Mouse (Mus musculus) kidney, embryonic 15.5 days (tissue): ENCODE data around the gene Tmem238l. TPM values are rescaled to one million over a fixed set of nuclear protein-coding genes. Genes with fewer than 3 reads are reported as not detected.
A peak's percentile ranks its signal among the peaks of the same experiment; 100 is the strongest.

ENCODE experiments used
- ATAC-seq: fragments of 200-750 bp; cut with Nextera tagmentation; replicated peaks from 2 replicates; pipeline ENCODE4 v1.8.0; 2017; ENCODE audit warnings: moderate TSS enrichment; ENCODE audit not compliant: low FRiP score
- H3K27ac ChIP-seq: fragments of 300-500 bp; sonication (generic); 2 replicates; pipeline ENCODE4 v1.5.1; 2015; ENCODE audit warnings: mild to moderate bottlenecking, inconsistent platforms
- H3K27me3 ChIP-seq: fragments of 300-500 bp; sonication (generic); 2 replicates; pipeline ENCODE4 v1.6.1; 2015; ENCODE audit warnings: inconsistent platforms
- H3K36me3 ChIP-seq: fragments of 300-500 bp; sonication (generic); 2 replicates; pipeline ENCODE4 v1.6.1; 2015; ENCODE audit warnings: inconsistent platforms
- H3K4me1 ChIP-seq: fragments of 300-500 bp; sonication (generic); 2 replicates; pipeline ENCODE4 v1.6.1; 2015; ENCODE audit warnings: inconsistent platforms
- H3K4me2 ChIP-seq: fragments of 300-500 bp; sonication (generic); 2 replicates; pipeline ENCODE4 v1.6.1; 2015; ENCODE audit warnings: moderate library complexity, mild to moderate bottlenecking, inconsistent platforms
- H3K4me3 ChIP-seq: fragments of 300-500 bp; sonication (generic); replicated peaks from 2 replicates; pipeline ENCODE4 v1.5.1; 2015; ENCODE audit warnings: mild to moderate bottlenecking, inconsistent platforms
- H3K9ac ChIP-seq: fragments of 300-500 bp; sonication (generic); 2 replicates; pipeline ENCODE4 v1.6.1; 2015; ENCODE audit warnings: mild to moderate bottlenecking, inconsistent platforms
- H3K9me3 ChIP-seq: fragments of 300-500 bp; sonication (generic); replicated peaks from 2 replicates; pipeline ENCODE4 v1.6.1; 2016; ENCODE audit warnings: inconsistent platforms
- WGBS: fragments of 180-500 bp; shearing (Covaris S2); methylation state at CpG from one replicate; pipeline ENCODE4 v1.1.7; 2015; ENCODE audit warnings: mixed read lengths; 5-methylcytosine and 5-hydroxymethylcytosine counted together
- polyA plus RNA-seq: library from polyadenylated mRNA; unstranded; fragments of >200 nt; fragmentation: Nextera tagmentation; extraction: Ambion mirVana; gene quantifications from 2 replicates; pipeline ENCODE4 v1.2.1, GENCODE M21; 2015

Gene Tmem238l
- 0.36 TPM in 1 of 2 replicates, not detected in the other for polyA plus RNA-seq

GRCm38 (mm10) chr11:66956303-66956702 lies at the start of gene Tmem238l:
TSS of gene Tmem238l (plus strand) at chr11:66956638.
- no peak within 1 kb of the TSS for H3K4me2 ChIP-seq
- ATAC-seq = no peak
- 76% methylated on average over 9 of the region's 9 CpGs for WGBS
- H3K9ac ChIP-seq = no peak within 1 kb of the TSS
- H3K9me3 ChIP-seq = no peaks in the 10 kb centered on the region
- no peaks in the 10 kb centered on the region for H3K4me1 ChIP-seq
- H3K36me3 ChIP-seq = no peaks in the 10 kb centered on the region
- H3K27ac ChIP-seq = no peak within 1 kb of the TSS
- no peak within 1 kb of the TSS for H3K4me3 ChIP-seq
- no peaks in the 10 kb centered on the region for H3K27me3 ChIP-seq

GRCm38 (mm10) chr11:66911811-66912210 lies 44.6 kb upstream of the Tmem238l start, which contains the start of gene Pirt:
TSS of gene Pirt (plus strand) at chr11:66911981.
- WGBS = 47% methylated on average over 10 of the region's 10 CpGs
- no peak within 1 kb of the TSS for H3K9ac ChIP-seq
- no peak for ATAC-seq

DNA sequence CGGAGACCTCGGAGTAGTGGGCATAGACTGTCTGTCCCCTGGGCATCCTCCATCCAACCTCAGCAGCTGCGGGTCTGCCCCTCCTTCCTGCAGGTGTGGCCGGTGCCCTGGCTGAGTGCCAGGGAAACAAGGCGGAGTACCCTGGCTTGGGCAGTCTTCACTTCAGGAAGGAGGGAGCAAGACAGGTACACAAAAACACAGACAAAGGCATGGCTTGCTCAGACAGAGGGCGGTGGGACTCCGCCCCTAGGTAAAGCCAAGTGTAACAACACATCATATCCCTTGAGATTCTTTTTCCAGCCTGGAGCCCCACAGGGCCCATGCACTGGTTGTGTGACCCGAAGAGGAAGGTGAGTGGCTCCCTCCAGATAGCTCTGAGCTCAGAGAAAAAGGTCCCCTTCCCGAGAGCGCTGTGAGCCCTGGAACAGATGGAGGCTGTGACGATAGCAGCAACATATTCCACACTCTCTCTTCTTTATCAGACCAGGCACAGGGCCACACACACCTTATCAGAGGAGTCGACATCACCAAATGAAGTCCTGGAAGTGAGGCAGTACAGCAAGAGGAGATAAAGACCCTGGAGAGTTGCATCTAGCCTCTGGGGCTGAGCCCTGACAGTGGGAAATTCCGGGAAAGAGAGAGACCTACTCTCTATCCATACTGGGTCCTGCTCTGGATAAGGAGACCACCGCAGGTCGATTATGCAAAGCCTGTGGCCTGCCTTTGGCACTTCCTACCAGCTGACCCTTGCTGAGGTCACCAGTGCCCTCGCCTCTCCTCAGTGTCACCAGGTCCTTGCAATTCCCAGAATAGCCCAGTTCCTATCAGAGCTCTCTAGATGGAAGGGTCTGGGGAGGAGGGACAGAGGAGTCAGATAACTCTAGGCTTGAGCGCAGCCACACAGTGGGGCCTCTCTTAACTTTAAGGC lies 43.6 kb upstream of the Tmem238l start:
- Histone ChIP-seq H3K27me3 (no peaks in the 10 kb centered on the region; the same call in 1 of the 2 replicates), H3K4me1 (no peaks in the 10 kb centered on the region), H3K4me3 (no peak overlapping the region), H3K4me2 (no peak overlapping the region), H3K9me3 (no peaks in the 10 kb centered on the region), H3K27ac (no peak overlapping the region), H3K9ac (no peak overlapping the region), H3K36me3 (no peaks in the 10 kb centered on the region)
- WGBS = 55% methylated on average over 17 of the region's 17 CpGs
- ATAC-seq = peak; percentile 43; the same call in 1 of the 2 replicates

More at GRCm38 (mm10) chr11:66911811-66912210, 44.6 kb upstream of the Tmem238l start, which contains the start of gene Pirt:
- no peak within 1 kb of the TSS for H3K4me2 ChIP-seq
- no peaks in the 10 kb centered on the region for H3K36me3 ChIP-seq
- no peaks in the 10 kb centered on the region for H3K9me3 ChIP-seq
- H3K4me3 ChIP-seq = no peak within 1 kb of the TSS
- H3K27ac ChIP-seq = no peak within 1 kb of the TSS
- no peaks in the 10 kb centered on the region for H3K4me1 ChIP-seq
- H3K27me3 ChIP-seq = no peaks in the 10 kb centered on the region; the same call in 1 of the 2 replicates

GRCm38 (mm10) chr11:66914249-66914648 lies 42.2 kb upstream of the Tmem238l start:
- Histone ChIP-seq H3K9ac (no peak overlapping the region), H3K4me3 (no peak overlapping the region), H3K4me1 (no peaks in the 10 kb centered on the region), H3K27ac (no peak overlapping the region), H3K9me3 (no peaks in the 10 kb centered on the region), H3K27me3 (no peaks in the 10 kb centered on the region; the same call in 1 of the 2 replicates), H3K4me2 (no peak overlapping the region), H3K36me3 (no peaks in the 10 kb centered on the region)
- no peak; the same call in 1 of the 2 replicates for ATAC-seq
- WGBS = 25% methylated on average over 3 of the region's 3 CpGs

DNA sequence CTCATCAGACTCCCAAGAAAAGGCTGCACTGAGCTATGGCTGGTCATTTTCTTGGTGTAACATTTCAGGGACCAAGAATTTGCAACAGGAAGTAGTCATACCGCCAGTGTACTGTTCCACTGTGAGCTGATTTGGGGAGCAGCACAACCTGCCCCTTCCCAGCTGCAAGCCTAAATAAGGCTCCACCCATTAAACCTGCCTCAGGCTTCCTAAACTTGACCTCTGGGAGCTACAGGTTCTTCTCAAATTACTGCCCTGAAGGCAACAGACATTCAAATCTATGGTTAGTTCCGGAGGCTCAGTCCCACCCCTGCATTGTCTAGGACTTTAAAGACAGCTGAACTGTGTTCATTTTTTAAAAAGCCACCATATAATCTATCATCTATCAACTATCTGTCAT lies 36.4 kb upstream of the Tmem238l start:
- H3K4me2 ChIP-seq = no peak overlapping the region
- H3K36me3 ChIP-seq = no peaks in the 10 kb centered on the region
- no peak overlapping the region for H3K9ac ChIP-seq
- H3K27me3 ChIP-seq = no peaks in the 10 kb centered on the region; the same call in 1 of the 2 replicates
- no peak for ATAC-seq
- H3K27ac ChIP-seq = no peak overlapping the region
- H3K4me3 ChIP-seq = no peak overlapping the region
- H3K4me1 ChIP-seq = no peaks in the 10 kb centered on the region
- WGBS = 48% methylated on average over 2 of the region's 2 CpGs
- H3K9me3 ChIP-seq = no peaks in the 10 kb centered on the region

DNA sequence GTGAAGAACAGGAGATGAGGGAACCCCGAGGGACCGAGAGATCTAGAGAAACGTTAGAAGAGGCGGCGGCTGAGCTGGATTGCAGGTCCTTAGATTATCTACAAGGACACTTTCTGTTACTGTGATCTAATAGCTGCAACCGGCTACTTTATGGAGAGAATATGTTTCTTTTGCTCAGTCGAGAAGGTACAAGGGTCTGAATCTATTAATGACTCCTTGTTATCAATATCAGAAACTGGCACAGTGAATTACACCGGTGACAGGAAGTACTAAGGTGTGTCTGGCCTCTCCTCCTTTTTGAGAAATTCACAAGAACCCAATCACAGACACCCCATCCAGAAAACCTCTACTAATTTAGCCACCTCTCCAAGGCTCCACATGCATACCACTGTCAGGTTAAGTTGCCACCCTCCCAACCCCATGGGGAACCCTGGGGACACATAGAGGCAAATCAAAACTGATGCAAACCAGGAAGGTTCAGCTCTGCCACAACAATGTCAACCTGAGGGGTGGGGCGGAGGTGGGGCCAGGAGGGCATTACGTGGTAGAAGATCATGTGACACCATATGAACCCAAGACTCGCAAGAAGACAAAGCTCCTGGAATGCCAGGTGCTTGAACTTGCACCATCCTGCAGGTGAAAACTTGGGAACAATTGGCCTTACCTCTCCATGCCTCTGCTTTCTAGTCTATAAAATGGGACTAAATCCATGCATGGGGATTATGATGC lies 32.2 kb upstream of the Tmem238l start:
- no peaks in the 10 kb centered on the region for H3K36me3 ChIP-seq
- H3K9me3 ChIP-seq = no peaks in the 10 kb centered on the region
- WGBS = 83% methylated on average over 11 of the region's 11 CpGs
- no peak overlapping the region for H3K4me3 ChIP-seq
- no peak overlapping the region for H3K27ac ChIP-seq
- no peak for ATAC-seq
- no peak overlapping the region for H3K4me2 ChIP-seq
- no peaks in the 10 kb centered on the region for H3K27me3 ChIP-seq
- H3K4me1 ChIP-seq = no peaks in the 10 kb centered on the region
- no peak overlapping the region for H3K9ac ChIP-seq

- ATAC-seq = no peak
- Histone ChIP-seq H3K9ac (no peak overlapping the region), H3K4me1 (no peaks in the 10 kb centered on the region), H3K27ac (no peak overlapping the region), H3K4me3 (no peak overlapping the region), H3K9me3 (no peaks in the 10 kb centered on the region), H3K27me3 (no peaks in the 10 kb centered on the region), H3K4me2 (no peak overlapping the region), H3K36me3 (no peaks in the 10 kb centered on the region)
- 76% methylated on average over 3 of the region's 3 CpGs for WGBS
Measured at GRCm38 (mm10) chr11:66928311-66928710, 28.1 kb upstream of the Tmem238l start.

DNA sequence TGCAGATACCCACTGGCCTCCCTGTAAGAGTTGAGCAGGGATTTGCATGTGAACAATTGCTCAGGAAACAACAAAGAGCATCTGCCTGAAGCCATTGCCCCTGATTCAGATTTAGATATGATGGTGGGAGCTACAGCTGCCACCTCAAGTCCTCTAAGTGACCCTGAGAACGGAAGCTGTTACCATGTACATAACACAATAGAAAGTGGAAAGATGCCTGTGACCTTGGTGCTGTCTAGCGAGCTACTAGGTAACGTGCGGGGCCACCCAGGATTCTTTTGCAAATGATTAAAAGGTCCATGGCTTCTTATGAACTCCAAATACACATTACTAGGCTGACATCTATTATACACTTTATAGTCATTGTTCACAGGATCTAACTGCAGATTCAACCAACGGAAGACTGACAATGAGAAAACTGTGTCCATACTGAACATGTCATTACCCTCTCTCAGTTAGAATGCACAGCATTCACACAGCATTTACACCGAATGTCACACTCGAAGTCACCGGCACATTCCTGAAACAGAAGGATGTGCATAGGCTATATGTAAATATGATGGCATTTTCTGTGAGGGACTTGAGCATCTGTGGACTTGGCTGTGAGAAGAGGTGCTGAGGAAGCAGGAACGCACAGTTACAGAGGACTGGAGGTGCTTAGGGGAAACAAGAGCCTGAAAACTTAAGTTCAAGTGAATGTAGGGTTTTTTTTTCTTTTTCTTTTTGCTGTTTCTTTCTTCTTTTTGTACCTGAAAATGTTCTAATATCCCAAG lies 23.4 kb upstream of the Tmem238l start:
- H3K36me3 ChIP-seq = no peaks in the 10 kb centered on the region
- no peak overlapping the region for H3K27ac ChIP-seq
- WGBS = 79% methylated on average over 9 of the region's 9 CpGs
- no peaks in the 10 kb centered on the region for H3K4me1 ChIP-seq
- no peak overlapping the region for H3K4me3 ChIP-seq
- no peak overlapping the region for H3K9ac ChIP-seq
- H3K4me2 ChIP-seq = no peak overlapping the region
- no peaks in the 10 kb centered on the region for H3K27me3 ChIP-seq
- ATAC-seq = no peak
- H3K9me3 ChIP-seq = no peaks in the 10 kb centered on the region

GRCm38 (mm10) chr11:66934428-66935173 lies 21.8 kb upstream of the Tmem238l start:
- WGBS = 68% methylated on average over 7 of the region's 7 CpGs
- no peaks in the 10 kb centered on the region for H3K27me3 ChIP-seq
- no peak overlapping the region for H3K9ac ChIP-seq
- no peak overlapping the region for H3K4me3 ChIP-seq
- no peaks in the 10 kb centered on the region for H3K4me1 ChIP-seq
- H3K9me3 ChIP-seq = no peaks in the 10 kb centered on the region
- ATAC-seq = no peak
- H3K27ac ChIP-seq = no peak overlapping the region
- H3K4me2 ChIP-seq = no peak overlapping the region
- H3K36me3 ChIP-seq = no peaks in the 10 kb centered on the region

DNA sequence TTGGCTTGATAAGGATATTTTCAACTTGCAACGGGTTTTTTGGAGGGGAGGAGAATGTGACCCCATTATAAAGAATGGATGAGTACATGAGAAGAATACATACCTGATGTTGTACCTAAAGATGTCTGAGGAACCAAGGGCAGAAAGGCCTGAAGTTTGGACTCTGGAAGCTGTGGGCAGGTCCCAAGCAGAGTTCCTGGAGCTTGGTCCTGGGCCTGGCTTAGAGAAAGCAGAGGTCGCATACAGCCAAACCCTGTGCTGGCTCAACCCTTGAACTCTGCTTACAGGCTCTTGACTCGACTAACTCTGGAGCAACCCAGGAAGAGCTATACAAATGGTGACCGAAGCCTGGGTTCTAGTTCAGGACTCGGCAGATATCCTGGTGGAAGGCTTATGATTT lies 14.4 kb upstream of the Tmem238l start:
- H3K27me3 ChIP-seq = no peaks in the 10 kb centered on the region
- no peaks in the 10 kb centered on the region for H3K36me3 ChIP-seq
- 89% methylated on average over 5 of the region's 5 CpGs for WGBS
- H3K9ac ChIP-seq = no peak overlapping the region
- H3K4me2 ChIP-seq = no peak overlapping the region
- H3K27ac ChIP-seq = no peak overlapping the region
- no peaks in the 10 kb centered on the region for H3K9me3 ChIP-seq
- ATAC-seq = no peak
- no peak overlapping the region for H3K4me3 ChIP-seq
- no peaks in the 10 kb centered on the region for H3K4me1 ChIP-seq

- 47% methylated on average over 2 of the region's 2 CpGs for WGBS
- H3K9ac ChIP-seq = no peak overlapping the region
- no peaks in the 10 kb centered on the region for H3K36me3 ChIP-seq
- no peaks in the 10 kb centered on the region for H3K9me3 ChIP-seq
- no peaks in the 10 kb centered on the region for H3K4me1 ChIP-seq
- ATAC-seq = no peak
- H3K27ac ChIP-seq = no peak overlapping the region
- H3K4me2 ChIP-seq = no peak overlapping the region
- no peak overlapping the region for H3K4me3 ChIP-seq
- H3K27me3 ChIP-seq = no peaks in the 10 kb centered on the region
Measured at GRCm38 (mm10) chr11:66945224-66945767, 11.1 kb upstream of the Tmem238l start.
